ENCODE assay signal across 24 mouse cellular contexts in the genomic region with DNA sequence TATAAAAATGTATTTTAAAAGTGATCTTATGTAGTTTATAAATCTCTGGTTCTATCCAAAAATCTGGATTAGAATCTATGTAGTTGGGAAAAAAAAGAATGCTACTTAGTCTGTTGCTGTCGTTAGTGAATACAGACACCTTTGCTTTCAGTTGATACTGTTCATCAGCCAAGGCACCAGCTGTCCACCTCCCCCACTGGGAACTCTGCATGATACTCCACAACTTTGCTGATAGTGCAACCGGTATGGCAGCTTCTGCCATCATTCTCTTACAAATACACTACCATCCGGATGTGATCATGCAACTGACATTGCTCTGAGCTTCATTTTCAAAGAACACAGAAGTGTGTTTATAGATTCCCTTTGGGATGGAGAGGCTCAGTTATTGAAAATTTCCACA. TPM values are rescaled to one million over a fixed set of nuclear protein-coding genes. Genes with fewer than 3 reads are reported as not detected.
"Had no signal": no experiment of that assay in that cellular context is flagged by ENCODE, and none has a peak within 500 bp of the region (broad histone marks: within the 10 kb centered on the region; RNA-seq: fewer than 3 reads in every experiment).

No protein-coding gene starts in this region.

- H3K36me3 ChIP-seq: limb, embryonic 15.5 days; liver, embryonic 12.5 days; lung, embryonic 15.5 days; stomach, embryonic 15.5 days had no signal

- H3K4me3 ChIP-seq: limb, embryonic 15.5 days; liver, embryonic 12.5 days; lung, embryonic 15.5 days; myocyte; stomach, embryonic 15.5 days had no signal

- H3K4me1 ChIP-seq: limb, embryonic 15.5 days; liver, embryonic 12.5 days; lung, embryonic 15.5 days; stomach, embryonic 15.5 days had no signal

- H3K27ac ChIP-seq: kidney, postnatal 0 days; limb, embryonic 15.5 days; liver, embryonic 12.5 days; lung, embryonic 15.5 days; stomach, embryonic 15.5 days had no signal

- DNase-seq: kidney, adult 9 months; kidney, postnatal 36 days; lung, postnatal 36 days; midbrain, embryonic 14.5 days; retina, postnatal 1 day; right cerebral cortex, postnatal 4 days; thymus, adult 2 months; thymus, postnatal 25 days had no signal

- H3K27me3 ChIP-seq: limb, embryonic 15.5 days; liver, embryonic 12.5 days; lung, embryonic 15.5 days; stomach, embryonic 15.5 days had no signal

- H3K9me3 ChIP-seq: limb, embryonic 15.5 days; liver, embryonic 12.5 days; lung, embryonic 15.5 days; stomach, embryonic 15.5 days had no signal

RNA-seq across cellular contexts. Expression of a gene that starts 4.8 kb away (rescaled TPM):
- total RNA-seq: left cerebral cortex, adult 18-20 months; left cerebral cortex, postnatal 10 days; megakaryocyte progenitor cell, adult 5-6 weeks; neutrophil, adult 5-6 weeks had no signal
- polyA plus RNA-seq: intestine, postnatal 0 days; kidney, postnatal 0 days; limb, embryonic 11.5 days; limb, embryonic 15.5 days; liver, embryonic 12.5 days; liver, embryonic 16.5 days; lung, embryonic 15.5 days; midbrain, embryonic 14.5 days; myocyte; neural tube, embryonic 11.5 days; spleen, adult 2 months; stomach, embryonic 15.5 days; thymus, adult 2 months; urinary bladder, adult 2 months had no signal
